Mouse (Mus musculus) heart, embryonic 11.5 days (tissue): ENCODE data around the gene Naip5. TPM values are rescaled to one million over a fixed set of nuclear protein-coding genes. Genes with fewer than 3 reads are reported as not detected.

Experiments used
- polyA plus RNA-seq: library from polyadenylated mRNA; unstranded; fragments of >200 nt; fragmentation: Nextera tagmentation; extraction: Ambion mirVana; gene quantifications from 2 replicates; pipeline ENCODE4 v1.2.1, GENCODE M21; 2014

Naip5 gene
- polyA plus RNA-seq, 1 experiment from 2014 or later, result 0.11 TPM

Other genes with a start within 250 kb of the Naip5 start
- gene Mccc2, start 230.7 kb downstream of the Naip5 start, polyA plus RNA-seq, result 31.0 and 34.2 TPM in 2 replicates
- 15.4 and 22.6 TPM in 2 replicates for gene Bdp1, start 142.3 kb downstream of the Naip5 start, polyA plus RNA-seq
- gene Serf1, start 138.3 kb downstream of the Naip5 start, polyA plus RNA-seq, result 118 and 128 TPM in 2 replicates
- gene Smn1, start 121.5 kb downstream of the Naip5 start, polyA plus RNA-seq, result 41.7 and 44.0 TPM in 2 replicates
- 0.11 and 0.15 TPM in 2 replicates for gene Naip2, start 44.2 kb downstream of the Naip5 start, polyA plus RNA-seq
- 0.14 and 0.21 TPM in 2 replicates for gene Naip6, start 71.4 kb upstream of the Naip5 start, polyA plus RNA-seq
- not detected in 2 replicates for gene Naip1, start 206.5 kb upstream of the Naip5 start, polyA plus RNA-seq
- gene Gtf2h2, start 246.3 kb upstream of the Naip5 start, polyA plus RNA-seq, result 51.4 and 54.9 TPM in 2 replicates